Mouse (Mus musculus): Measurements from ENCODE around the gene Dnajc10.

Gene Dnajc10

GRCm38 (mm10) chr2:80315242-80316161 lies at the start of gene Dnajc10:
Gene Dnajc10 (plus strand): TSS chr2:80315466.
- DNase-seq = peak; percentile 92 to 96

DNA sequence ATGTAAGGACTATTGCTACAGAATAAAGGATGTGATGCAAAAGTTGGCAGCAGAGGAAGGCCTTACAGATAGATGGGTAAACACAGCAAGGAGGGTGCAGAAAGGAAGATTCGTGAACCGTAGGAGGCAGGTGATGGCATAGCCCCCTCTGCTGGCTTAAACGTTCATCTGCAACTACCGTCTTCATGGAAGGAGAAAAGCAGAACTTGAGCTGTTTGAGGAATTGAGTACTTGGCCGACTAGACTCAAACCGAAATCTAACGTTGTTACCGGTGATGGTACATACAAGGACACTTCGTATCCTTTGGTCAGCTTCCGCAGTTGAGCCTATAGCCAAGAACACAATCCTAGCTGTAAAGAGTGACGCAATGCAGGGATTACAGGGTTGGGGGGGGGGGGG lies 48.4 kb upstream of the Dnajc10 start:
- DNase-seq = peak; percentile 70 to 80

DNA sequence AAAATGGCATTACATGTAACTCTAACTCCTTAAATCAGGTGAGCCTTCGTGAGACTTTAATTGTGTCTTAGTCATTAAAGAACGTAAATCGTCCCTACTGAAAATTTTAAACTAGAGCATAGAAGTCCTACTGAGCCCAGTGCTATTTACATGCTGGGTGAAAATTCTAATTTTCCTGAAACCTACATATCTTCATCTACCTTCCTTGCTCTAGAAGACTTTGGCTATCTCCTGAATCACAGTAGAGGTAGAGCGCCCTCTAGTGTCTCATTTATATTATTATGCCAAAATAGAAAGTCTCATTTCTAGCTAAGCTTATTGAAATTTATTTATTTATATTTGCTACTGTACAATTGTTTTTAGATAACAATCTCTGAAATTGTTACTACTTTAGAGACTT lies 47.2 kb upstream of the Dnajc10 start:
- DNase-seq = peak in 1 of 2 experiments; percentile 31

DNA sequence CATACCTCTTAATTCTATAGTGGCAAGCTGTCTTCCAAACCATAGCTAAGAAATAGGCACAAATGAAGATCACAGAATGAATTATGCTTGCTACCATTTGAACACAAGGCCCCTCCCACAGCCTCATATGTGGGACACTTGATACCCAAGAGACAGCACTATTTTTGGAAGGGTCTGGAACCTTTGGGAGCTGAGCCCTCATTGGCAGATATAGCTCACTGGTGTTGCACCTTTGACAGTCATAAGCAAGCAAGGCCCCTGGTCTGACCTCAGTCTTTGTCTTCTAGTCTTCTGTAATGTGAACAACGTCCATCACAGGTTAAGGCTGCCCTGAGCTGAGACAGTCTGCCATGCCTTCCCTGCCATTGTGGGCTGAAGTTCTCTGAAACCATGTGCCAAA lies 43.8 kb upstream of the Dnajc10 start:
- DNase-seq = no peak

GRCm38 (mm10) chr2:80273038-80273437 lies 42.2 kb upstream of the Dnajc10 start:
- DNase-seq = no peak

GRCm38 (mm10) chr2:80273763-80274162 lies 41.5 kb upstream of the Dnajc10 start:
- no peak for DNase-seq

DNA sequence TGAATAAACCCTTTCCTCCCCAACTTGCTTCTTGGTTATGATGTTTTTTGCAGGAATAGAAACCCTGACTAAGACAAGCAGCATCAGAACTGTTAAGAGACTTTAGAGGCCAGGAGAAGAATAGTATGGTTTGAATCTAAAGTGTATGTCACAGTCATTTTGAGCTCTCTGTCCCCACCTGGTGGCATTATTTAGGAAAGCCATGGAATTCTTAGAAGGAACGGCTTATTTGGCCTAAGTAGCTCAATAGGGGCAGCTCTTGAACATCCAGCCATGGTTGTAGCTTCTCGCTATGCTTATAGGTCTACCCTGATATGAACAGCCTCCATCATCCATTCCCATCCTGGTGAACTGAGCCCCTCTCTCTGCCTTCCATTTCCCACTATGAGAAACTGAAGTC lies 40.1 kb upstream of the Dnajc10 start:
- DNase-seq = peak; percentile 43 to 57

DNA sequence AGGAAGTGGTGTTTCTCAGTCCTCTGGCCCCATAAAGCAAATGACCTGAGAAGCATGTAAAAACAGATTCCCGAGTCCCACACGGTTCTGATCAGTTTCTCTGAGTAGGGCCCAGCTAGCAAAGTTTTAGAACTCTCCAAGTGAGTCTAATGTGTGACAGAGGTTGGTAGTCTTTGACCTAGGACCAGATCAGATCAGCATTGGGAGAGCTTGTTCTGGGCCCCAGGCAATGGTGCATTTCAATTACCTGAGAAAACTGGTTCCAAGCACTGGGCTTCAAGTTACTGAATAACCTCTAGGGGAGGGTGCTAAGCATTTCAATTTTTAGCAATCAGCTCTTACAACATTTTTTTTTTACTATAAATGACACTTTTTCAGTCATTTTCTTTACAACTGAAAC lies 33.1 kb upstream of the Dnajc10 start:
- peak; percentile 43 to 69 for DNase-seq

- no peak for DNase-seq
These were observed 28.9 kb upstream of the Dnajc10 start for GRCm38 (mm10) chr2:80286397-80286796.

GRCm38 (mm10) chr2:80292172-80292571 lies 23.1 kb upstream of the Dnajc10 start, which contains the start of gene Prdx6b:
Gene Prdx6b (plus strand): TSS chr2:80292472.
- no peak for DNase-seq

- no peak for DNase-seq
These were observed 16.9 kb upstream of the Dnajc10 start for GRCm38 (mm10) chr2:80298334-80298733.

DNA sequence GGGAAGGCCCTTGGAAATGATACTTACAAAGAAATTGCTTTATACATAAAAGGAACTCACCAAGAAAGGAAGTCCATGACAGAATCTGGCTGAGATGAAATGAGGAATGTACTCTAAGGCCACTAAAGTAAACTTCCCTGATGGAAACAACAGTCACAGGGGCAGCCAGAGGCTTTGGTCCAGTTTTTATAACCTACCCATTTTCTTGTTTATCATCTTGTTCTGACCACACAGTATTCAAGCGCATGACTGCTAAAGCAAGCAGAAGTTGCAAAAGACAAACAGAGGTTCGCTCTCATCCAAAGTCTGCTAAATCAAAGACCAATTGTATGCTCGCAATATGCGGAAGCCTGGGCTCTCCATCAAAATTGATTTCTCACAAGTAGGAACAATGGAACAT lies 14.5 kb upstream of the Dnajc10 start:
- no peak for DNase-seq

- DNase-seq = no peak
These were observed 11.3 kb upstream of the Dnajc10 start for GRCm38 (mm10) chr2:80303957-80304356.

DNA sequence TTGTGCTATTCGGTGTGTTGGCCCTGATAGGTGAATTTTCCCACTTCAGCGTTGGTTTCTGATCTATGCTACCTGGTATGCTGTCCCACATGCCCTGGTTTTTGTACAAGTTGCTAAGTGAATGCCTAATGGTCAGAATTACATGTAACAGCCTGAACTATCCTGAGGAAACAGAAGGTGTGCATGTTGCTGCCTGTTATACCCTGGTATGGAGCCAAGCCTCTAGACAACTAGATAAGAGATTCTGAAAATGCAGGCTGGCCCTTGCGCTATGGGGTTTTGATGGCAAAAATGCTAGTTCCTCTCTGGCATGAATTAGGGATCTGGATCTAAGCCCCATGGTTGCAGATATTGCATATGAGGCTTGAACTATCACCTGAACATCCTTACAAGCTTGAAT lies 7.6 kb upstream of the Dnajc10 start:
- DNase-seq = no peak

DNA sequence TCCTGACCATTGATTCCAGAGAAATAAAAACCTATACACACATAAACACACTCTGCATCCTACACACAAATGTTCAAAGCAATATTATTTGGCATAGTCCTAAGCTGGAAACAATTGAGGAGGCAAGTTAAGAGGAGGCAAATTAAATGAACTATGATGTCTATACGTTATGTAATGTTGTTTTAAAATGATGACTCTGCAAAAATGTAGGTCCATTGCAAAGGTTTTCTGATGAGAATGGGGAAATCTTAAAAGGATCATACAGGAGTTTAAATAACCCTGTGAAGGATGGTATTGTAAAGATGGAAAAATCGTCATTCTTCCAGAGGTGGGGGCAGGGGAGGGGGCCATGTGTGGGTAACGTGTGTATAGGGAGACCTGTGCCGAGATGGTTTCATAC lies 5.5 kb upstream of the Dnajc10 start:
- no peak for DNase-seq

- DNase-seq = no peak
These were observed 4.5 kb upstream of the Dnajc10 start for GRCm38 (mm10) chr2:80310772-80311171.

DNA sequence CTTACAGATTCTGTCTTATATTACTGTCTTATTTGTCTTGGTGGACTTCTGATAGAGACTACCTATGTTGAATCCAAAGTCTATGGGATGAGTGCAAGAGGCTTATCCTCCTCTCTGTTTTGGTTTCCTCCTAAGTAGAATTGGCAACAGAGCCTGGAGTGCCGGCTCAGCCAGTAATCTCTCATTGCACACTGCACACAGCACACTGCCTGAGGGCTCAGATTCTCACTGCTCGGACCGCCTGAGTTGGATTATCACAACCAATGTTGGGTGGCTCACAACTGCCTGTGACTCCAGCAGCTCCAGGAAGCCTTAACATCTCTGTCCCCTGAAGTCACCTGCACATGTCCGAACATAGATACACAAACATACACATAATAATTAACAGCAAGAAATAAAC lies 3.9 kb upstream of the Dnajc10 start:
- no peak for DNase-seq

GRCm38 (mm10) chr2:80314201-80314600 lies 1.1 kb upstream of the Dnajc10 start:
- DNase-seq = no peak

- no peak for DNase-seq
These were observed 418 bp upstream of the Dnajc10 start for GRCm38 (mm10) chr2:80314854-80315241.

- DNase-seq = no peak
These were observed 7.6 kb downstream of the Dnajc10 start for GRCm38 (mm10) chr2:80322878-80323277.

DNA sequence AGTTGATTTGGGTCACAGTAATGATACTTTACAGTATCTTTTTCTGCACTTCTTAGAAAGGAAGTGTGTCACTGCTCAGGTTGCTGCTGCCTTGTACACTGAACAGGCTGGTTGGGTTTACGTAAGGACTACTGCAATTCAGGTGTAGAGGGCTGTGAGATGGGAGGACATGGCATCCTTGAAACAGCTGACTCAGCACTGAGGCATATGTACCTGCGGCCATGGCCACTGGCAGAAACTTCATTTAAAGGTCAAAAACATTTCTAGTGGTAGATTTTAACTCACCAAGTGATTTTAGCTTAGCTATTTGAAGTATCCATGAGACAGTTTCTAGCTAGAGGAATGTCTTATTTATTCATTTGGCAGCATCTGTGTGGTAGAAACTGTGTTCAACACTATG lies 10.5 kb downstream of the Dnajc10 start:
- DNase-seq = no peak

DNA sequence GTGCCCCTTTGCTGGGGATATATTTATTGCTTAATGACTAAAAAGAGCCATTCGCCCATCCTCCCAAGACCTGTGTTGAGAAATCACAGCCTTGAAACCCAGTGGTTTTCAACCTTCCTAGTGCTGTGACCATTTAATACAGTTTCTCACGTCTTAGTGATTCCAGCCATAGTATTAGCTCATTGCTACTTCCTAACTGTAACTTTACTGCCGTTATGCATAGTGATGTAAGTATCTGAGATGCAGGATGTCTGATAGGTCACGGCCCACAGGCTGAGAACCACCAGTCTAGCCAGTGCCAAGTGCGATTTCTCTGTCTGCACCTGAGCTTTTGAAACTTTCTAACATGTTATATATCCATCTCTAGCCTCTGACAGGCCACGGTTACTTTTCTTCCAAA lies 12.0 kb downstream of the Dnajc10 start:
- no peak for DNase-seq

DNA sequence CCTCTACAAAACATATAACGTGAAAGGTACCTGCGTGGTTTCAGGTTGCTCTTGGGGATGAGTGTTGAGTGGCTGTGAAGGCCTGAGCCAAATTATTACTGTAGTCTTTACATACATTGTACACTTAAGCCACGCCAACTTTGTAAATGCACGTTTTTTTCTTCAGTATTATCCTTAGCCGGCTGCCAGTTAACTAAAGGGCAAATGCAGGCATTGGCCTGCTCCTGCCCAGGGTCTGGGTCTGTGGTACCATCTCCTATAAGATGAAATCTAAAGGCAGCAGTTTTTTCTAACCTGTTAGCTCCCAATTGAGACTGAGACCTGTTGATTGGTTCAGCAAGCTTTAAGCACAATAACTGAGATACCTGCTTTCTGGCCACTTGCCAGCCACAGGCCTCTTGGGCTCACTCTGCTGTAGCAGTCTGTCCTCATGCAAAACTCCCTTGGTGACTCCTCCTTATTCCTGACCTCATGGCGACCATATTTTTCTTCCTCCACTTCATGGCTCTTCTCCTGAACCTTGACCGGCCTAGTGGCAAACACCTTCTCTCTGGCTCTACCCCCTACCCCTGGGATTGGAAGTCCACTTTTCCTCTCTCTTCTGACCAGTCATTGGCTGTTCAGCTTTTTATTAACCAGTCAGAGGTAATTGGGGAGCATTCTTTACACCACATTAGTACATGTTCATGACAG lies 13.8 kb downstream of the Dnajc10 start:
- peak in 1 of 2 experiments; percentile 27 for DNase-seq

- DNase-seq = no peak
These were observed 25.3 kb downstream of the Dnajc10 start for GRCm38 (mm10) chr2:80340537-80340936.

All from kidney, postnatal 36 days (tissue).